Mouse (Mus musculus) intestine, postnatal 0 days (tissue): Measurements from ENCODE around the gene Gnptg. TPM values are rescaled to one million over a fixed set of nuclear protein-coding genes. Genes with fewer than 3 reads are reported as not detected.
A peak's percentile ranks its signal among the peaks of the same experiment; 100 is the strongest.

Experiments used
- ATAC-seq: fragments of 200-750 bp; cut with Nextera tagmentation; 2 replicates; pipeline ENCODE4 v1.8.0; 2017; ENCODE audit warnings: mild to moderate bottlenecking, moderate TSS enrichment, moderate library complexity
- H3K27ac ChIP-seq: fragments of 300-500 bp; sonication (generic); 2 replicates; pipeline ENCODE4 v1.5.1; 2014; ENCODE audit warnings: mild to moderate bottlenecking, low read depth, low read length, moderate library complexity
- H3K27me3 ChIP-seq: fragments of 300-500 bp; sonication (generic); replicated peaks from 2 replicates; pipeline ENCODE4 v1.6.1; 2014; ENCODE audit warnings: low read length, mixed read lengths; ENCODE audit not compliant: control insufficient read depth, insufficient read depth
- H3K36me3 ChIP-seq: fragments of 300-500 bp; sonication (generic); 2 replicates; pipeline ENCODE4 v1.6.1; 2014; ENCODE audit warnings: mild to moderate bottlenecking, moderate library complexity; ENCODE audit not compliant: control insufficient read depth, insufficient read depth
- H3K4me1 ChIP-seq: fragments of 300-500 bp; sonication (generic); replicated peaks from 2 replicates; pipeline ENCODE4 v1.6.1; 2014; ENCODE audit warnings: antibody characterized with exemption, low read length, mixed read lengths; ENCODE audit not compliant: control insufficient read depth, insufficient read depth
- H3K4me2 ChIP-seq: fragments of 300-500 bp; sonication (generic); replicated peaks from 2 replicates; pipeline ENCODE4 v1.6.1; 2014; ENCODE audit warnings: low read depth, mild to moderate bottlenecking, moderate library complexity
- H3K4me3 ChIP-seq: fragments of 300-500 bp; sonication (generic); 2 replicates; pipeline ENCODE4 v1.5.1; 2014; ENCODE audit warnings: low read depth, low read length
- H3K9ac ChIP-seq: fragments of 300-500 bp; sonication (generic); 2 replicates; pipeline ENCODE4 v1.6.1; 2014; ENCODE audit warnings: mild to moderate bottlenecking, low read depth, low read length
- H3K9me3 ChIP-seq: fragments of 300-500 bp; sonication (generic); 2 replicates; pipeline ENCODE4 v1.6.1; 2016; ENCODE audit warnings: mixed run types; ENCODE audit not compliant: control insufficient read depth
- CTCF ChIP-seq: sonication (generic); IDR thresholded peaks from 2 replicates; pipeline ENCODE4 v1.5.1; 2016; ENCODE audit warnings: low read depth, mild to moderate bottlenecking, control low read depth, antibody characterized with exemption, moderate library complexity
- WGBS: fragments of 180-500 bp; shearing (Covaris S2); extraction: QIAGEN DNeasy Blood & Tissue Kit; methylation state at CpG from one replicate; pipeline ENCODE4 v1.1.7; 2014; 5-methylcytosine and 5-hydroxymethylcytosine counted together
- polyA plus RNA-seq: library from polyadenylated mRNA; unstranded; fragments of >200 nt; fragmentation: Nextera tagmentation; extraction: Ambion mirVana; gene quantifications from 2 replicates; pipeline ENCODE4 v1.2.1, GENCODE M21; 2015

Gnptg gene
- polyA plus RNA-seq, 1 experiment from 2014 or later, result 41.0 TPM

DNA sequence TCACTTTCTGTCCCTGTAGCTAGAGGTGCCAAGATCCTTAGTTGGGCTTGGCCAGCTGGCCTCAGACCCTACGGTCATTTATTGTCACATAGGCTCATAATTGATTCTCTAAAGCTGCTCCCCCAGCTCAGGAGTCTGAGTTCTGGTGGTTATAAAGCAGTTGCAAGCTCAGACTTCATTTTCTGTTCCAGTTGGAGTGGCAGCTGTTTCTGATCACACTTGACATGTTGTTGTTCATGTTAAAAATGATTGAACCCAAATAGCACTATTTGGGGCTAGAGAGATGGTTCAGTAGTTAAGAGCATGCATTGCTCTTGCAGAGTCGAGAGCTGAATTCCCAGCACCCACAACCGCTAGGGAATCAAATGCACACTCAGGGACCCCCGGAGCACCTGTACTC is 29.9 kb downstream of the Gnptg start:
- Histone ChIP-seq H3K4me2 (no peak overlapping the region), H3K9ac (no peak overlapping the region), H3K4me1 (no peaks in the 10 kb centered on the region), H3K9me3 (no peaks in the 10 kb centered on the region), H3K4me3 (no peak overlapping the region), H3K27ac (no peak overlapping the region), H3K36me3 (peaks cover 77% of the 10 kb centered on the region), H3K27me3 (no peaks in the 10 kb centered on the region)
- ATAC-seq, result no peak
- WGBS, result 79% methylated on average over 4 of the region's 4 CpGs
- TF ChIP-seq CTCF, result no peak

DNA sequence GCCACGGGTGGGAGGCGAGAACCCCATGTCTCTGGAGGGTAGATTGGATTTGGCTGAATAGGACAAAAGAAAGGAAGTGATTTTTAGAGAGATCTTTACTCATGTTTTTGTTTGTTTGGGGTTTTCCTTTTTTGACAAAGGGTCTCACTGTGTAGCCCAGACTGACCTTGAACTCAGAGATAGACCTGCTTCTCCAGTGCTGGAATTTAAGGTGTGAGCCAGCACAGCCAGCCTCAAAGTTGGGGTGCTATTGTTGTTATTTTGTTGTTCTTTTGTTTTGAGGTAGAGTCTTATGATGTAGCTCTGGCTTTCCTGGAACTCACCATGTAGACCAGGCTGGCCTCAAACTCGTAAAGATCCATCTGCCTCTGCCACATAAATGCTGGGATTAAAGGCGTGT is 37.5 kb downstream of the Gnptg start:
- no peak overlapping the region for H3K9ac ChIP-seq
- no peak overlapping the region for H3K4me3 ChIP-seq
- peaks cover 62% of the 10 kb centered on the region for H3K36me3 ChIP-seq
- no peaks in the 10 kb centered on the region for H3K27me3 ChIP-seq
- no peaks in the 10 kb centered on the region for H3K9me3 ChIP-seq
- 82% methylated on average over 4 of the region's 4 CpGs for WGBS
- H3K27ac ChIP-seq, result no peak overlapping the region
- no peak for TF ChIP-seq CTCF
- H3K4me2 ChIP-seq, result no peak overlapping the region
- no peak for ATAC-seq
- no peaks in the 10 kb centered on the region for H3K4me1 ChIP-seq

DNA sequence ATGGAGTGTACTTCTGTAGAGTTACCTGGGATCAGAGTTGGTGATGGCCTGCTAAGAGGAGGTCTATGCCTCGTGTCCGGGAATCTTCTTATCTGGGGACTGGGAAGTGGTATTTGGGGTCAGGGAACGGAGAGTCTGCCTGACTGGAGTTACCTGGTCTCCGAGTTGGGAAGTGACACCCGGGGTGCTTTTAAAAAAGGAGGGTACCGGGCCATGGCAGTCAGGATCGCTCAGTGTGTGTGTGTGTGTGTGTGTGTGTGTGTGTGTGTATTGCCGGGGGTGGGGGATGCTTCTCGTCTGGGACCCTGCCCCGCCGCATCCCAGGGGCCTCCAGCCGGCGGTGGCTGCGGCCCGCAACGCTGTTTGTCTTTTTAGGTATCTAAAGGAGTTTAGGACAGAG is 50.8 kb downstream of the Gnptg start:
- H3K4me2 ChIP-seq, result peak overlapping the region; percentile 88
- H3K4me3 ChIP-seq, result peak overlapping the region; percentile 98
- no peak overlapping the region for H3K27ac ChIP-seq
- 3% methylated on average over 16 of the region's 16 CpGs for WGBS
- no peak for ATAC-seq
- no peak; the same call in 1 of the 2 replicates for TF ChIP-seq CTCF
- H3K36me3 ChIP-seq, result peaks cover 26% of the 10 kb centered on the region; the same call in 1 of the 2 replicates
- peak overlapping the region; percentile 93 for H3K9ac ChIP-seq
- H3K4me1 ChIP-seq, result peaks cover 2% of the 10 kb centered on the region; the same call in 1 of the 2 replicates
- H3K9me3 ChIP-seq, result no peaks in the 10 kb centered on the region
- no peaks in the 10 kb centered on the region for H3K27me3 ChIP-seq

DNA sequence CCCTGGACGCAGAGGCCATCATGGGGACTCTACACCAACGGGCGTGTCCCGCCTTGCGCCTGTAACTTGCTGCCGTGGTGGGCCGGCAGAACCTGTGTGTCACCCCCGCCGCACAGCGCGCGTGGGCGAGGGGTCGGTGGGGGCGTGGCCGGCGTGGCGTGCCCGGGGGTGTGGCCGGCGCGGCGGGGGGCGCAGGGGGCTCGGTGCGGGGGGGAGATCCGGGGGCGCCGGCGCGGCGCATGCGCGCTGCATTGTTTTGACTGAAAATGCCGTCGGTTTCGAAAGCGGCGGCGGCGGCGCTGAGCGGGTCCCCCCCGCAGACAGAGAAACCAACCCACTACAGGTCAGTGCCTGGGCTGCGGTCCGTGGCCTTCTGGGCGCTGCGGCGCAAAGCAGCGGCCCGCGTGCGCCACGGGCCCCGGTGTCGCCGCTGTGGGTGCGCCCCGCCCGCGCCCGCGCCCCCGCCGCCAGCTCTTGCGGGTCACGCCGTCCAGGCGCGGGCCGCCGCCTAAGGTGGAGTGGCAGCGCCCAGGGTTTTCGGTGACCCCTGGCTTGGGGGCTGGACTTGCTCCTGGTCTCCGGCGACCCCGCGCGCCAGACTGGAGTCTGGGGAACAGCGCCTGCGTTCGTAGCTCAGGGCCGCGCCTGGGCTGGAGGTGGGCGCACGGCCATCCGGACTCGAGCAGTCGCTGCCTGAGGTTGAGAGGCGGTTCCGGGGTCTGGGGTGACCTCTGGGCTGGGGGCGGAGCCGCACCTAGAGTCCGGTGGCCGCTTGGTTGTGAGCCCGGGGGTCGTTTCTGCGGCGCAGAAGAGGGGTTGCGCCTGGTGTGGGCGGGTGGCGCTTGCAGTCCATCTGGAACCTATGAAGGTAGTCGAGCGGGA is 51.5 kb downstream of the Gnptg start, which contains the start of gene Unkl:
TSS of gene Unkl (plus strand) at position 248 of the 882 bp plus-strand sequence.
- Histone ChIP-seq H3K9ac (peak within 1 kb of the TSS; percentile 93), H3K9me3 (no peaks in the 10 kb centered on the region), H3K4me3 (peak within 1 kb of the TSS; percentile 98), H3K36me3 (peaks cover 19% of the 10 kb centered on the region; the same call in 1 of the 2 replicates), H3K4me1 (peaks cover 2% of the 10 kb centered on the region; the same call in 1 of the 2 replicates), H3K27ac (peak within 1 kb of the TSS; percentile 82), H3K4me2 (peak within 1 kb of the TSS; percentile 88), H3K27me3 (no peaks in the 10 kb centered on the region)
- ATAC-seq, result peak; percentile 34
- no peak for TF ChIP-seq CTCF
- WGBS, result under 1% methylated on average over 99 of the region's 104 CpGs

DNA sequence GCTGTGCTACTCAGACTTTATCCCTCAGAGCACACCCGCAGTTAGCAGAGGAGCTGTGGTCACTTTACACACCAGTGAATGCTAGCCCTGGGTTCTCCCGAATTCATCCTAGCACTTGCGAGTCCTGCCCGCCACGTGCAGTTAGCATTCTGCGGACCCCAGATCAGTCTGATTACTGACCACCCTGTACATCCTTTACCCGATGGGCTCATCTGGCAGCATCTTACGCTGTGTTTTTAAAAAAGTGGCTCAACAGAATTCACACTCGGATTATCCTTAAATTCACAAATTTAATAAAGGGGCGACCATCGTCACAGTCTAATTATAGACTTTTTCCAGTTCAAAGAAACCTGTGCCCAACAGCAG is 52.2 kb downstream of the Gnptg start:
- Histone ChIP-seq H3K27ac (0 out of 2 replicates have a peak overlapping the region, but pooled peaks have one; percentile 82), H3K36me3 (peaks cover 18% of the 10 kb centered on the region; the same call in 1 of the 2 replicates), H3K9me3 (no peaks in the 10 kb centered on the region), H3K9ac (peak overlapping the region; percentile 93), H3K4me1 (peaks cover 2% of the 10 kb centered on the region; the same call in 1 of the 2 replicates), H3K4me3 (peak overlapping the region; percentile 98), H3K4me2 (peak overlapping the region; percentile 88), H3K27me3 (no peaks in the 10 kb centered on the region)
- TF ChIP-seq CTCF, result no peak
- WGBS, result 8% methylated on average over 11 of the region's 11 CpGs
- no peak for ATAC-seq

DNA sequence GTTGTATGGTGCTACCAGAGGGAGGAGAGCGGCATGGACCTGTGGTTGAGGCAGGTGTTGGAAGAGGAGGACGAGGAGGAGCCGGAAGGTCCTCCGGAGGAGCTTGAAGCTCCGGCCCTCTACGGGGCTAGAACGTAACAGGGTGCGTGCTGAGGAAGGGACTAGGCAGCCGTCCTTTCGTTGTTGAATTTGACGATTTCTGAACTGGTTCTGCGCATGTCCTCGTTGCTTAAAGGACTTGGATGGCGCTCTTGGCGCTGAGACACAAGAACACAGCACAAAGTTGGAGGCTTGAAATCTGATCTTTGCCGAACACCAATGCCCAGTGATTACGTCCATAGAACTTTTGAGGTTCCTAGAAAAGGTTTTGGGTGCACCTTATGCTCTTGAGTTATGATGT is 55.0 kb downstream of the Gnptg start:
- Histone ChIP-seq H3K9ac (peak overlapping the region; percentile 74), H3K4me3 (peak overlapping the region; percentile 89), H3K9me3 (no peaks in the 10 kb centered on the region), H3K27ac (peak overlapping the region; percentile 71), H3K27me3 (no peaks in the 10 kb centered on the region), H3K4me2 (peak overlapping the region; percentile 95), H3K4me1 (peaks cover 2% of the 10 kb centered on the region; the same call in 1 of the 2 replicates), H3K36me3 (no peaks in the 10 kb centered on the region)
- TF ChIP-seq CTCF, result no peak
- ATAC-seq, result peak; percentile 17; the same call in 1 of the 2 replicates
- 8% methylated on average over 17 of the region's 17 CpGs for WGBS
